Mouse (Mus musculus) c-Kit-negative CD71-positive TER-119-positive erythroid progenitor cells, embryonic 14.5 days (primary cell): Measurements from ENCODE around the gene Gm10647.
"Not testable (repeated sequence)": the region's sequence is repeated elsewhere in the genome, so short reads cannot be mapped to it uniquely, and the experiment has no call there.

Source experiments
- DNase-seq: peaks from one replicate; pipeline ENCODE4 v3.0.0-alpha.2; 2013; ENCODE audit warnings: low read depth, low spot score

Gm10647 gene

DNA sequence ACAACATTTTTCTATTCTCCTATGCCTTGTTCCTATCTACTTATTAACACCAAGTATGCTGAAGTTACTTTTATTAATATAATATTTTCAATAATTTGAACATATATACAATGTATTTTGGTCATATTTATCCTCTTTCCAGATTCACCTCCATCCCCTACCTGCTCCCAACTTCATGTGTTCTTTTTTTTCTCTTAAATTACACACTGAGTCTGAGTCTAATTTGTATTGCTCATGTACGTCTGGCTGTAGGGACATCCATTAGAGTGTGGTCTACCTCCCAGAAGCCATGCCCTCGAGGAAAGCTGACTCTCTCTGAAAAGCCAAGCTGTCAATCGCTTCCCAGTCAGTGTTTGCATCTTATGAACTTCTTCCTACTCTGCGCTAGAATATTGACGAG, at the start of gene Gm10647:
TSS of gene Gm10647 (plus strand) at position 301 of the 400 bp plus-strand sequence.
- DNase-seq = no peak

DNA sequence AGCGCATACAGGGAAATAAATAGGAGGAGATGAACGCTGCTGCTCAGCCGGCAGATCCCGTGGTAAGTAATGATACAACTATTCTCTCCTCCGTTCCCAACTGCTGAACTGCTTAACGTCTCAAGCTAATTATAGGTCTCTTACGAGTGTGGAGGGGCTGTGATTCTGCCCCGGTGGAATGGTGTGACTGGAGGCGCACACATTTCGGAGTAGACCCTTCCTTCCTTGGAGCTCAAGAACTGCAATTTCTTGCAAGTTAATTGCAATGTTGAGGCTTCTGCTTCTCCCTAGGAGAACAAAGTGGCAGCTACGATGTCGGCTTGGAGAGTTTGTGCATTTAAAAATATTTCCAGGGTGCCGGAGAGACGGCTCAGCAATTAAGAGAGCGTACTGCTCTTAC, 48.4 kb upstream of the Gm10647 start:
- no peak for DNase-seq

DNA sequence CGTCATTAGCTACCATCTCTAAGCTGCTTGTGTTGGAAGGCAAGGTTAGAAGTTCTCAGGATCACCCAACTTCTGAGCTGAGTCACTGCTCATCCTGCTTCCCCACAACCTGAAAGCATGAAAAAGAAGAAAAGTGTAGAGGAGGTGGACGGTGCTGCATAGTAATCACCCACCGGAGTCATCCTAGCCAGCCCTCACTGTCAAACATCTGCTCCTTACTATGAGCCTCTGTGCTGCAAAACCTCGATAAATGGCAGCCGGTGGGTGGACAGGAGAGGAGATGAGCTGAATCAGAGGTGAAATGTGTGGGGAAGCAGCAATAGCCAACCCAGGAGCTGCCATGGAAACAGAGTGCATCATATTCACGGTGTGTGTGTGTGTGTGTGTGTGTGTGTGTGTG, 44.0 kb upstream of the Gm10647 start:
- no peak for DNase-seq

DNA sequence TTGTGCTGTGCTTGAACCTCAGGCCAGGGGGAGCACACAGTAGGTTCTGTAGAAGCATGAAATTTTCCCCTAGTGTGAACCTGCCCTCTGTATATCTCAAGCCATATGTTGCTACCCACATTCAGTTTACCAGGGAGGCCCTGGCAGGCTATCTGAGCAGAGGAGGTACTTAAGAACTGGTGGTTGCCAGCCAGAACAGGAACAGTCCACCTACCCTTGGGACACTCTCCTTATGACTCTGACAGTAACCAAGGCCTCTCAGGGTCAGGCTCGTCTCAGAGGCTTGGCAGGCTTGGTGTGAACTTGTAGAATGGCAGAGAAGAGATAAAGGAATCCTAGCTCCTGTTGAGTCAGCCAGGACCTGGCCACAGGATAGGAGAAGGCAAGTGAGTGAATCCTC, 35.8 kb upstream of the Gm10647 start:
- no peak for DNase-seq

DNA sequence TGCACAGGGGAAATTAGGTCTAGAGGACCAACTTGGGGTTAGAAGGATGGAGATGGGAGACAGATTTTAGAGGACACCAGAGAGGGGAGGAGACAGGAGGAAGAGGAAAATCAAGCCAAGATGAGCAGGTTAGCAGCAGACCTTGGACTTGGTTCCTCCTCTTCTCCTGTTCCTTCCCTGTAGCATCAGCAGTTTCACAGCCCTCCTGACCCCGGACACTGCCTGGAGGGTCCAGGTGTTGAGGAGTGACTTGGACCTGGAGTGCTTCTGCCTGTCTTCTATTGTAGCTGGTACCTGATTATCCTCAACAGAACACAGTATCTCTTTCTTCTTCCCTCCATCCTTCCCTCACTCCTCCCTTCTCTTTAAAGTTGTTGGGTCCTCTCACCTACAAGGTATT, 28.1 kb upstream of the Gm10647 start:
- DNase-seq = no peak

DNA sequence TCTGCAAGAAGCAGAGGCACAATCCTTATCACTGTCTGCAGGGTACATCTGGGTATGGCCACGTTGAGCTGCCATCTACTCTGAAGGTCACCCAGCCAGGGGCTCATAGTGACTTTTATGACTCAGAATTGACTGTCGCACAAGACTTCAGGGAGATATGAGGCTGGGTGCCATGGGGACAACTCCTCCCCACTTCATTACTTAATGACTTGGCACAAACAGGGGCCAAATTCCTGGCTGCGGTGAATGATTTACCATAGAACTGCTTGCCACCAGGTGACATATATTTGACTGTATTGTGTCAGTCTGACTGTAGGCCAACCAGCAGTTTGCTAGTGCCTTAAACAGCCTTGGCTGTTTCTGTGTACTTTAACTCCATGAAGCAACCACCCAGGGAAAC, 27.6 kb upstream of the Gm10647 start:
- no peak for DNase-seq

DNA sequence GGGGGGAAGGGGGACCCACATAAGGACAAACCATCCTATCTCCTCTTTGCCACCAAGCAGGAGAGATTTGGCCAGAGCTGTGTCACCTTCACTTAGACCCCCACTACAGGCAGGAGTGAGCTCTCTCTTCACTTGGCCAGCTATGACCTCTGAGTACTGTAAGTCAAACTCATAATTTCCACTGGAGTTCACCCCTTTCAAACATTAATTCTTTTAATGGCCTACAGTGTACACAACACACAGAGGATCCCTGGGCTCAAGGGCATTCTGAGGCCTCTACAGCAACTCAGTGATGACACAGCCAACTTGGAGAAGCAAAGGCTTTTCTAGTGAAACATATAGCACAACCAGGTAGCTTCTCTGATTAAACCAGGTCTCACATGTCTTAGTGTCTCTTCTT, 26.1 kb upstream of the Gm10647 start:
- DNase-seq = no peak

DNA sequence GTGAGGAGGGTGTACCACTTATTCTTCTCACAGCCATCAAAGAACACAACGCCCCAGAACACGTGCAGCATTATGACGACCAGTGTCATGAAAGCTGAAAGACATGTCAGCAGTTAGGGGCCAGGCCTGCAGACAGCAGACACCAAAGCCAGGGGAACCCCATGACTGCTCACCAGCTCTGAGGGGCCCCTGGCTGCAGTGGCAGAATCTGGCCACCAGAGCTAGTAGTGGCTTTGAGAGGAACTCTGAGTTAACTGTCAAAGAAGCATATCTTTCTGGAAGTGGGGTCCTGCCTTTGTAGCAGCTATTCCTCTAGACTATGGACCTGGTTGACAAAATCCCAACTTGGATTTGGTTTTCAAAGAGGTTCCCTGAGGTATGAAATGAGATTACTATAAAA, 12.3 kb upstream of the Gm10647 start:
- DNase-seq = not testable (repeated sequence)

DNA sequence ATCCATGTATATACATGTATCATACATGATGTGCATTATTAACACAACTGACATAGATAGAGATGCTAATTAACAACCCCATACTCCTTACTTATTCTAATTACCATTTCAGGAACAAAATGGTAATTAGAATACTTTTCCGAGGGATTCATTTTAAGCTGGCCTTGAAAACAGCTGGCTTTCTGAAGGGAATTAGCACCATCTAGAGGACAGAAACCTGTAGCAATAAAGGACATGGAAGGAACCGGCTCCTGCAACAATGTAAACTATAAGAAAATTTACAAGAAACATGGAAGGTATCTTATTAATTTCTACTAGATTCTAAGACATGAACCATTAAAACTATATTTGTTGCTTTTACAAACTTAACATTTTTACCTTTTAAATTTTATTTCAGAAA, 9.0 kb upstream of the Gm10647 start:
- no peak for DNase-seq

DNA sequence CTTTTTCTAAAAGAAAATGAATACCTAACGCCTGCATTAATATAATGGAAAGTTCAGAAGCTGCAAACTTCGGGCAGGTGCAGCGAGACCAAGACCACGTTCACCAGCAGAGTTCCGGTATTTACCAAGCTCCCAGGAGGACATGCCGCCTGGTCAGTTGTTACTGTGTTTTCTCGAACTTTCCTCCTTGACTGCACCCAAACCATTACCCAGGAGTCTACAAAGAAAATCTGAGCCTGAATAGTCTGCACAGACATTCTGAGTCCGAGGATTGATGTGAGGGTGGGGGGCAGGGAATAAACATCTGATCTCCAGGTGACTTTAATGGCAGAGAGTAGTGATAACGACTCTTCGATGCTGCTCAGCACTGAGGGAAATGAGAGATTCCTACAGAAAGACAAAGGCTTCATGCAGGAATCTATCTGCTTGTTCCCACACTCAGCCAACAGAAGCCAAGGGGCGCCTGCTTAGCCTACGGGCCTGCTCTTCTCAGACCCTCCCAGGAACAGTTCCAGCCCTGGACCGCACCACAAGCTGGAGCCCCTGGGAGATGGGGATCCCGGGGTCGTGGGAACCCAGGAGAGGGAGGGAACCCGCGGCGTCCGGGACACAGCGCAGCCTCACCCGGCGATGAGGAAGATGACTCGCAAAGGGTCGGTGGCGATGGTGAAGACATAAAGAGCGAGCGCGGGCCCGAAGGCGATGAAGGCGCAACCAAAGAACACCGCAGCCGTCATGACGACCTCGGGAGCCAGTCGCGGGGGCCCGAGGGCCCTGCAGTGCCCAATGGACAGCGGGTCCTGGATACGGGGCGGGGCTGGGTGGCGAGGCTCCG, 2.0 kb upstream of the Gm10647 start:
- DNase-seq = no peak

DNA sequence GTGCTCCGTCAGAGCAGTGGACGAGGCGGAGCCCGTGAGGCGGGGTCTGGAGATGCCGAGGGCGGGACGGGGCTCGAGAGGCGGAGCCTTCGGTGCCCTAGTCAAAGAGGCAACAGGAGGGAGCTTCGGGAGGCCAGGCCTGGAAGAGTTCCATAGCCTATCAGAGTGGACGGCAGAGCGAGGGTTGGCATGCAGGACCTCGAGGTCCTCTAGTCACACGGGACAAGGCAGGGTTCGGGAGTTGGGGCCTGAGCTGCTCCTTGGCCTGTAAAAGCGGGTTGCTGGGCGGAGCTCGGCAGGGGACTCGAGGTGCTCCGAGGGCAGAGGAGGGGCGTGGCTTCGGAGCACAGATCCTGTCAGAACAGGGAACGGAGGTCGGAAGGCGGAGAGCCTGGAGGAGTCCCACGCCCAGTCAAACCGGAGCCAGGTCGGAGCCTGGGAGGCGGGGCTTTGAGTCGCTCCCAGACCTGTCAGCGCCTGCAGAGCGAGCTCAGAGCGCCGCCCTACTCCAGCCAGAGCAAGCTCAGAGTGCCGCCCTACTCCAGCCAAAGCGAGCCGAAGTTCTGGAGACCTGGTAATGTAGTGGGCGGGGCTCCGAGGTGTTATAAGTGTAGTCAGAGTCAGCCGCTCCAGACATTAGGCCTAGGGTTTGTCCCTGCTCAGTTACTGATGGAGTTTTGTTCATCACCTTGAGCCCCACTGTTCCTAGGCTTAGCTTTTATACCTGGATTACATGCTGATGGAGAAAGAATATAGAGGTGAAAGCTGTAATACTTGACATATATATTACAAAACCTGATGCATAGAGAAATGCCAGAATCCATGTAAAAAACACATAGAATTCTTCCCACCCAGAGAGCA, 1.1 kb upstream of the Gm10647 start, which contains the start of gene Aph1b:
TSS of gene Aph1b (minus strand) at position 27 of the 861 bp plus-strand sequence.
- peak; percentile 95 for DNase-seq

DNA sequence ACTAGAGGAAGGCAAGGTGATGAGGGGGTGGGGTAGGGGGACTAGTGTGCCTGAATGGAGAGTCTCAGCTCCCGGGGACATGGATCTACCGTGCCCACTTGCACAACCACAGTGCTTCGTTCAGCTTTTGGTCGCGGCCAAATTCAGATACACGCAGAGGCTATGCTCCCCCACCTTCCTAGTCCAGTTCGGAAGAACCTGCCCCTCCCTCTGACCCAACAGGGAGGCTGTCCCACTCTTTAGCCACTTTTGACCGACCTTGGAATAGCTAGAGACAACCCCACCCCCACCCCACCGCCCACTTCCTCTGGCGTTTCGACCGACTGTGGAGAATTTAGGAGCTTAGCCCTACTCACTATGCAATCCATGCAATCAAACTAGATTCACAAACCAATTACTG, 5.1 kb downstream of the Gm10647 start:
- DNase-seq = no peak

DNA sequence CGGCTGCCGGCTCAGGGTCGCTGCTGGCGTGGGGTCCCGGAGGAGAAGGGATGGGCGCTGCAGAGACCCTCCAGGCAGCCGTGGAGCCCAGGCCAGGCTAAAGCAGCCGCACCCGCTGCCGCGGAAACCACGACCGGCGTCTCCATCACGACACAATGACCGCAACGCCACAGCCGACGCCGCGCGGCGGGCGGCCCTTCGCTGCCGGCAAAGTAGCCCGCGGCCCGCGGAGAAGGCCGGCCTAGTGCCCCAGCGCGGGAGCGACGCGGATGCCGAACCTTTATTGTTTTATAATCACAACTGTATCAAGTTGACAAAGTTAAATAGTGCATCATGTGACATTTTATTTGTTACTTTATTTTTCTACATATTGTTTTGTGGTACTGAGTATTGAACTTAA, 9.1 kb downstream of the Gm10647 start:
- DNase-seq = not testable (repeated sequence)

DNA sequence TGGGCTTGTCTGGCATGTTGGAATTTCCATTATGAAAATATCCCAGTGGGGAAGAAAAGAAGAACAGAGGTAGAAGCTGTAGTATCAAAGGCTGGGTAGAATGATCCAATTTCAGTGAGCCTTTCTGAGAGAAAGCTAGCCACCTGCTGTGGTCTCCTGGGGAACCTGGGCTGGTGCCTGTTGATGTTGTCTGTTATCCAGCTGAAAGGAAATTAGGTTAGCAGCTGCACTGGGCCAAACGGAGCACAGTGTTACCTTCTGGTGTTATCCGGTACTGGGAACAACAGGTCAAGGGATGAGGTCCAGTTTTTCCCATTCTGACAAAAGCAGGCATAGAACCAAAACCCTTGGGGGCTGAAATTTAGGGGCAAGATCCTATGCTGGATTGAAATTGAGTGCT, 16.6 kb downstream of the Gm10647 start:
- DNase-seq = no peak

DNA sequence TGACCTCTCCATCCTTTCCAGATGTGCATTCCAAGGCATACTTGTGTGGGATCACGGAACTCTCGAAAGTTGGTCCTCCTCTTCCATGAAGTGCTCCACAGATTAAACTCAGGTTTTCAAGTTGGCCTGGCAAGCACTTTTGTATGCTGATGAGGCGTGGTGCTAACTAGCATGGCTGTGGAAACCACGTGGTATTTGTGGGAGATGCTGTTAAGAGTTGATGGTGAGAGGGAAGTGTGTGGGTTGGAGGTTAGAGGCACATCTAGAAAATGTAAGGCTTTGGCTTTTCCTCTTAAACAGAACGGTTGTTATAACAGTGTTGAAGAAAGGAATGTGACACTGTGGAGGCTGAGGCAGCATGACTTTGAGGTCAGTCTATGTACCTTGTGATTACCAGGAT, 24.2 kb downstream of the Gm10647 start:
- no peak for DNase-seq

DNA sequence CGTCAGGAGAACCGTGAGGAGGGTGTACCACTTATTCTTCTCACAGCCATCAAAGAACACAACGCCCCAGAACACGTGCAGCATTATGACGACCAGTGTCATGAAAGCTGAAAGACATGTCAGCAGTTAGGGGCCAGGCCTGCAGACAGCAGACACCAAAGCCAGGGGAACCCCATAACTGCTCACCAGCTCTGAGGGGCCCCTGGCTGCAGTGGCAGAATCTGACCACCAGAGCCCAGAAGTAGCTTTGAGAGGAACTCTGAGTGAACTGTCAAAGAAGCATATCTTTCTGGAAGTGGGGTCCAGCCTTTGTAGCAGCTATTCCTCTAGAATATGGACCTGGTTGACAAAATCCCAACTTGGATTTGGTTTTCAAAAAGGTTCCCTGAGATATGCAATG, 25.4 kb downstream of the Gm10647 start:
- DNase-seq = not testable (repeated sequence)

DNA sequence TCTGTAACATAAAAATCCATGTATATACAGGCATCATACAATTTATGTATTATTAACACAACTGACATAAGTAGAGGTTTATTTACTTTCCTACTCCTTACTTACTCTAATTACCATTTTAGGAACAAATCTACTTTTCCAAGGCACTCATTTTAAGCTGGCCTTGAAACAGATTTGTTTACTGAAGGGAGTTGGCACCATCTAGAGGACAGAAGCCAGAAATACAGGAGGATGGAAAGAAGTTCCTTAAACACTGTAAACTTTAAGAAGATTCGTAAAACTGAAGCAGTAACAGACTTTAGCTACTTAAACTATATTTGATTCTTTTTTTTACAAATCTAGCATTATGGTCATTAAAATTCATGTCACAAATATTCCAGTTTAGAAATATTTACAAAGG, 29.2 kb downstream of the Gm10647 start:
- no peak for DNase-seq

DNA sequence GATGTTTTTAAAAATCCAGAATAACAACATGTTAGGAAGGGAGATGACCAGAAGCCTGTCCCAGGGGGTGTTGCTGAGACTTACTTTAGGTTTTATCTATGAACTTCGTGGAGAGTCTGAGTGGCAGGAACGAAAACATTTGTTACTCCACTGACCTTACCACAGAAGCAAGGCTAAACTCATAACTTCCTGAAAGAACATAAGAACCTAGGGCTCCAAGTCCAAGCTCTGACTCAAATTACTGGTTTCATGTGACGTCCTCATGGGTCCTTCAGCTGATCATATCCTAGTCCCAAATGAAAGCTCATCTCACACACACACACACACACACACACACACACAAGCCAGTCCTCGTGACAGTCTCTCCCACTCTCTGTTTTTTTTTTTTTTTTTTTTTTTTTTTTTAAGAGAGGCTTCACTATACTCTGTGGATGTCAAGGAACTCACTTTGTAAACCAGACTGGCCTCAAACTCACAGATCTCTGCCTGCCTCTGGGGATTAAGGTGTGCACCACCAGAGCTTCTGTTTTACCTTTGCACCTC, 35.6 kb downstream of the Gm10647 start:
- DNase-seq = no peak

DNA sequence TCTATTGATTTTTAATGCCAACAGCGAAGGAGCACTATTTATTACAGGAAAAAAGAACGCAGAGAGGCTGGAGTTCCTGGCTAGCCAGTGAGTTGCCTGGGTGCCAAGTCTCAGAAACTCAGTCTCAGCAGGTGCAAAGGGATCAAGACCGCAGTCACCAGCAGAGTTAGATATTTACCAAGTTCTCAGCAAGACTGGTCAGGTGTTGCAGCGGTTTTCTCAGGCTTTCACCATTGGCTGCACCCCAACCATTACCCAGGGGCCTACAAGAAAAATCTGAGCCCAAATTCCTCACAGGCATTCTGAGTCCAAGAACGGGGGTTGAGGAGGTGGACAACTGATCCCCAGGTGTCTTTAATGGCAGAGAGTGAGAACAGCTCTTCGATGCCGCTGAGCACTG, 37.0 kb downstream of the Gm10647 start:
- DNase-seq = no peak

DNA sequence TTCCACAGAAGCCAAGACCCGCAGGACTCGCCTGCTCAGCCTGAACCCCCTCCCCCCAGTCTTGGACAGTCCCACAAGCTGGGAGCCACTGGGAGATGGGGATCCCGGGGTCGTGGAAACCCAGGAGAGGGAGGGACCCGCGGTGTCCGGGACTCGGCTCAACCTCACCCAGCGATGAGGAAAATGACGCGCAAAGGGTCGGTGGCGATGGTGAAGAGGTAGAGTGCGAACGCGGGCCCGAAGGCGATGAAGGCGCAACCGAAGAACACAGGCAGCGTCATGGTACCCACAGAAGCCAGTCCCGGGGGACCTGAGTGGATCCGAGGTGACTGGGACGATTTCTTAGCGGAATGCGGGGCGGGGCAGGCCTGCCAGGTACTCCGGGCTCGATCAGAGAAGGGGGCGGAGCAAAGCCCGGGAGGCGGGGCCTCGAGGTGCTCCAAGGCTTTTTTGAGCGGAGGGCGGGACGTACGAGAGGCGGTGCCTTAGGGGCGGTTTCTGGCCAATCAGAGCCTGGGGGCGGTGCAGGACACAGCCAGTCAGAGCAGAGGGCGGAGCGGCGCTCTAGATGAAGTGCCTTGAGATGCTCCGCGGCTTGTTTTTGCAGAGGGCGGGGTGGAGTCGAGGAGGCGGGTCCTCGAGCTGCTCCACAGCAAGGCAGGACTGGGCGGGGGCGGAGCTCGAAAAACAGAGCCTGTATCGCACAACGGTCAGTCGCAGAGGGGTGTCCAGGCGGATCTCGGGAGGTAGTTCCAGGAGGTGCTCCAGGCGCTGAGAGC, 37.7 kb downstream of the Gm10647 start, which contains the start of gene Aph1c:
TSS of gene Aph1c (minus strand) at position 409 of the 779 bp plus-strand sequence.
- peak; percentile 99 for DNase-seq

DNA sequence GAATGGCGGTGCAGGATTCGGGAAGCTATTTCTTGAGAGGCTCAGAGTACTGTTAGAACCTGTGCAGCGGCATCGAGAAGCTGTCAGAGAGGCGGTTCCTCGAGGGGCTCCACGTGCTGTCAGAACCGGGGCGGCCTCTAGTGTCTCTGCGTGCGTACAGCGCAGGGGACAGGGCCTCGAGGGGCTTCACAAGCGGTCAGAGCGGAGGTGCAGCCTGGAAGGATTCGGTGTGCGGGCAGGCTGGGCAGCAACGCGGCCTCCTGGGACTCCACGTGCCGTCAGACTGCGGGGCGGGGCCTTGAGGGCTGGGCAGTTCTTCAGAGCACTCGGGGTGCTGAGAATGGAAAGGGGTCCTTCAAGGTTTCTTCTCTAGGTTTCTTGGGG, 38.2 kb downstream of the Gm10647 start:
- peak; percentile 28 for DNase-seq

DNA sequence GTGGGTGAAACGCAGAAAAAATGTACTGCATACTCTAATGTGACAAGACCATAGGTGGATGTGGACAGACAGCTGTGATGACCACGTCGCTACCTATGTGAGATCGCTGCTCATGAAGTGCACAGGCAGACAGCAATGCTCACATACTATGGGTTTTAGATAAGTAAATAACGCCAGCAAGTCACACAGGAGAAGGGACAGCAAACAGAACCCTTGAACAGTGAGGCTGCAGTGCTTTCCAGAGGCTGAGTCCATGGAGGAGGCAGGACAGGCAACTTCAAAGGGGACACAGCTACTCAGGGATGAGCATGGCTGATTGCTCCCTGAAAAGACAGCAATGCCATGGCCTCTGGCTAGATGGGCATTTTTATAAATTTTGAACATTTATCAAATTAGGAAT, 50.0 kb downstream of the Gm10647 start:
- DNase-seq = no peak
